Mouse (Mus musculus) cerebral cortex, adult 2 months (tissue): ENCODE measurements around the gene Mtpn.

Source experiments
- WGBS: fragments of 180-500 bp; shearing (Covaris S2); methylation state at CpG from one replicate; pipeline ENCODE4 v1.1.7; 2018; 5-methylcytosine and 5-hydroxymethylcytosine counted together

Gene Mtpn

GRCm38 (mm10) chr6:35539304-35540009, at the start of gene Mtpn:
Mtpn (minus strand) TSS chr6:35539888.
- under 1% methylated on average over 61 of the region's 61 CpGs for WGBS

DNA sequence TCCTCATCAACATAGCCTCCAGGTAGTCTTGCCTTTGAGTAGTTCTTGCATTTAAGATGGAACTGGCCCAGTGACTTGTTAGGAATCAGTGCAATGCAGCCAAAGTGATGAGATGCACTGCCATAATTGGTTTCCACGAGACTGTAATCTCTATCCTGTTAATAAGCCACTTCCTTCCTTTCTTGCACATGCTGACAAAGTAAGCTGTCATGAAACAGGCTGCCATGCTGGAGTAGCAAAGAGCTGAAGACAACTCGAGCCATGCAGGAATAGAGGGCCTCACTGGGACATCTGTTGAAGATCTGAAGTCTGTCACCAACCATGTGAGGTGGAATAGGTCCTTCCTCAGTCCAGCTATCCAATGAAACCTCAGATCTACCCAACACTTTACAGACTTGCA, 20.3 kb upstream of the Mtpn start:
- WGBS: 62% methylated on average over 2 of the region's 2 CpGs

DNA sequence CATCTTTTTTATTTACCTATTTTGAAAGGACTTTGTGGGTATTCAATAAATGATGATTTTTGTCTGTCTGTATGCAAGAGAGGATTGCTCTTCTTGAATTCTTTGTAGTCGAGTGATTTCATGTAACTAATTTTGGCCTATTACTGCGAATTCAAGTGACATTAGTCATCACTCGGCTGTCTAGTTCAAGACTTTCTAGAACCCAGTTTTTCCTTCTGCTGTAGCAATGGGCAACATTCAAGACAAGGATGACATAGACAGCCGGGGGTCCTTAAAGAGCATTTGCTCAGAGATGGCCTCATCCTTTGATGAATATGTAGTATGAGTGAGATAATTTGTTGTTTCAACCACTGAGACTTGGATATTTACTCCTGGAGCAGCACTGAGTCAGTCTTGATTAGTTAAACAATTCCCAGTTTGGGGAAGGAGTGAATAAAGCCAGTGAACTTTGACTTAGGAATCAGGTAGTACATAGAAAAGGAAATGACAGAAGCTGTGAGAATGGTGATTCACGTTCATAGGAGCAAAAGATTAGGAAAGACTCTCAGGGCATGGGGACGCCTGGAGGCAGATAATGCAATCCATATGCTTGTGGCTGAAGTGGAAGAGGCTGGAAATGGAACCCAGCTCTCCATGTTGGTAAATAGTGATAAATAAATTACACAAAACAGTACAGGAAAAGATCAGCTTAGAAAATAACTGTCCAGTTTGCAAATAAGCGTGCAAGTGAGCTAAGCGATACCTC, 3.1 kb upstream of the Mtpn start:
- WGBS: 78% methylated on average over 8 of the region's 8 CpGs

DNA sequence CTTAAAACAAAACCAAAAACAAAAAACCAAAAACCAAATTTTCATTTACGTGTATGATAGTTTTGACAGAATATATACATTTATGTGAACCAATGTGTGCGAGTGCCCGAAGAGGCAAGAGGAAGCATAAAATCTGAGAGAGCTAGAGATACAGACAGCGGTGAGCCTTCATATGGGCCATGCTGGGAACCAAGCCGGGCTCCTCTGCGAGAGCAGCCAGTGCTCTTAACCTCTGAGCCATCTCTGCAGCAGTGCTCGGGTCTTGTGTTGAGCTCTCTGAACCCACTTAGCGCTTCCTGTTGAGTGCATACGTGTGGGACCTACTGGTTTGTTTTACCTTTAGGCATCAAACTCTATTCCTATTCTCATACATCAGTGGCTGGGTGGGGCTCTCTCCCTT, 689 bp upstream of the Mtpn start:
- 95% methylated on average over 9 of the region's 9 CpGs for WGBS

DNA sequence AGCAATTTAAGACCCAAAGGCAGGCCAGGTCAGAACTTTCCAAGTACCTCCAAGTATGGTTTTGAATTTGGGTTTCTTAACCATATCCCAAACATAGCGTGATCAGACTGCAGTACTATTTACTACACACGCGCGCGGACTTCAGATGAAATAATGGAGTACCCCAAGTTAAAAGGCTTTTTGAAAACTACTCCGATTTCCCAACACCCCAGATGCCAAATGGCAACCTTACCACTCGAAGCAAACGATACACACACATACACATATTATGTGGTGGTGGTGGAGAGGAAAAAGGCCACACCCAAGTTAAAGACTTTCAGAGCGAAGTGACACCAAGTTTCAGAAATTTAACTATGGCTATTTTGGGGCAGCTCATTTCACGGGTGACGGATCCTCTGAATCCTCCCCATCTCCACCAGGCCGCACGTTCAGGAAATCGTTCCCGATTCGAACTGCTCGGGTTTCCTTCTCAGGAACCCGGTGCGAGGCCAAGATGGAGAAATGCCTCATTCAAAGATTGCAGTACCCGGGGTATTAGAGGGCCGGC, 858 bp downstream of the Mtpn start:
- 1% methylated on average over 21 of the region's 21 CpGs for WGBS

GRCm38 (mm10) chr6:35536021-35536420, 3.7 kb downstream of the Mtpn start:
- WGBS: 76% methylated on average over 7 of the region's 7 CpGs

DNA sequence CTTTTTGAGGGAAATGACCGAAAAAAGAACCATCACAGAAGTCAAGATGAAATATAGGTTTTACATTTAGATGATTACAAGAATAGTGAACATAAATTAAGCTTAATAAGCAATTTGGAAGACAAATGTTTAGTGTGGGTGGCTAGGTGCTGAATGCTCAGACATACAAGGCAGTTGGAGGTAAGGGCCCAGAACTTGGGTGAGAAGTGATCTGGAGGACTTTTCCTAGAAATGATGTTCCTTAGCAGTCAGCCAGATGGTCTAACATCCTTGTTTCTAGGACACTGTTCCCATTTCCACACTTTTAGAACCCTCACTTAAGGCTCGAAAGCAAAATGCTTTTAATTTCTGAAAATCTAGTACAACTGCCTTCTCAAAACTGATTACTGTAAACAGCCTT, 34.9 kb downstream of the Mtpn start:
- WGBS: 66% methylated on average over 2 of the region's 2 CpGs

DNA sequence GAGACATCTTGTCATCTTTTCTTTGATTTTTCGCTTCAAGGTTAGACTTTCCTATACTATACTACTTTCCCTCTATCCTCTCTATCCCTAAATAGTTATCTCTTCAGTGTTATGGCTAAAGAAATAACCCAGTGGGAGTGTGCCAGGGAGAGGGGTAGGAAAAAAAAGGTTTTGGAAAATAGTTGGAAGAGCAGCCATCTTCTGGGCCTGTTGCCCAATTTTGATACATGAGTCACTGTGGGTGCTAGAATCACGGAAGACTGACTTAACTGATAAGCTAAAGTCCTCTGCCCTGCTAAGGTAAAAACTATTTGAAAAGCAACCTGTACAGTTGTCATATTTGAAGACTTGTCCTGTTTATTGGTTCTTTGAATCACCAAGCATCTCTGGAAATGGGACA, 36.8 kb downstream of the Mtpn start:
- 41% methylated on average over 2 of the region's 2 CpGs for WGBS

DNA sequence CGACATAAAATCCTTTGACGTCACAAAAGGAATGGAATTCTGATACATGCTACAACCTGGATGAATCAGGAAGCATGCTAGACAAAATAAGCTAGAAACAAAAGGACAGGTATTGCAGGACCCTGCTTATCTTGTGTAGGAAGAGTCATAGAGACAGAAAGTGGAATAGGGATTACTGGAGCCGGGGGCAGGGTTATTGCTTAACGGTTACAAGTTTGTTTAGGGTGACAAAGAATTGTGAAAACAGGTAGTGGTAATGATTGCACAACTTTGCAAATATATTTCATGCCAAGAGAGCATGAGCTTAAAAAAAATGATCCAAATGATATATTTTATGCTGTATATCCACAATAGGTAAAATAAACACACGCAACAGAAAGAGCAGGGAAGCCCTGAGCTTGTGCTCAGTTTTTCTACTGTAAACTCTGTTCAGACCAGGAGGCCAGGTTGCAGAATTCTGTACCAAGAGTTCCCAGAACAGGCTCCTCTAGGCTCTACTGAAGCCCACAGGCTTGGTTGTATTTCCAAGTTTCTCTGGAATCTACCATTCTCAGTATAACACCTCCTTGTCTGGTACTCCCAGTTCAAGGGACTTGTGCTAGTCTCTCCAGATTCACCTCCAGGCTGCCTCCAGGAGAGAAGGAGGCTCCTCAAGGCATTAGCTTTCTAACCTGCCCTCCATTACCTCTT, 39.6 kb downstream of the Mtpn start:
- WGBS: 89% methylated on average over 5 of the region's 5 CpGs

DNA sequence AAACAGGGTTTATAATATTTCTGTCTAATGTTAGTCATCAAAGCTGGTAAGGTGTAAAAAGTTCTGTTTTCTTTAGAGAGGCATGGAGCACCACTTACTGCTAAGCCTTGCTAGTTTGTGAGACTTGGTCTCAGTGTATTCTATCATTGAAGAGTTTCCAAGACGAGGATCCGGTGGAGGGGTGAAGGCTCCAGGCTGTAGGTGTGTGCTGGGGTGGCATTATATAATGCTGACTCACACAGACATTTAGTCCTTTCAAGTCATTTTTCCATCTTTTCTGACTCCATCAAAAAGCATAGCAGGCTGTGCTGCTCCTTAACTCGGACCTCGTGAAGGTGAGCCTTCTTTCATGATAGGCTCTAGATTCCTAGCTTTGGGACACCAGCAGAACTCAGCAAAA, 42.3 kb downstream of the Mtpn start:
- WGBS: 59% methylated on average over 4 of the region's 4 CpGs

DNA sequence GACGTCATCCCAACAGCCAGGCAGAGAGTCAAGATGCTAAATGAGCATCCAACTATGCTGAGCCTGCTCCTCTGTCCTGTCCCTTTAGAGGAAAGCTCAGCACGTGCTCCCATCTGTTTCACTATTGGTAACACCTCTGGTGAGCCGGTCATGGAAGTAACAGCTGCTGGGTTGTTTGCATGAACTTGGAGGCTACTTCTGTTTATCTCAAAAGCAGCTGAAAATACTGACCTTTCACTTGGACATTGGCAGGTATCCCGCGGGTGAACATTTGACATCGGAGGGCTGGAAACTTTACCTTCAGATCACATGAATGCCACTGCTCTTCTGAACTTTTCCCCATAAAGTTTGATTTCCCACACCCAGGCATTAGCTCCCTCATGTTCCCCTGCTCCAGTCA, 45.8 kb downstream of the Mtpn start:
- WGBS: 87% methylated on average over 6 of the region's 6 CpGs

DNA sequence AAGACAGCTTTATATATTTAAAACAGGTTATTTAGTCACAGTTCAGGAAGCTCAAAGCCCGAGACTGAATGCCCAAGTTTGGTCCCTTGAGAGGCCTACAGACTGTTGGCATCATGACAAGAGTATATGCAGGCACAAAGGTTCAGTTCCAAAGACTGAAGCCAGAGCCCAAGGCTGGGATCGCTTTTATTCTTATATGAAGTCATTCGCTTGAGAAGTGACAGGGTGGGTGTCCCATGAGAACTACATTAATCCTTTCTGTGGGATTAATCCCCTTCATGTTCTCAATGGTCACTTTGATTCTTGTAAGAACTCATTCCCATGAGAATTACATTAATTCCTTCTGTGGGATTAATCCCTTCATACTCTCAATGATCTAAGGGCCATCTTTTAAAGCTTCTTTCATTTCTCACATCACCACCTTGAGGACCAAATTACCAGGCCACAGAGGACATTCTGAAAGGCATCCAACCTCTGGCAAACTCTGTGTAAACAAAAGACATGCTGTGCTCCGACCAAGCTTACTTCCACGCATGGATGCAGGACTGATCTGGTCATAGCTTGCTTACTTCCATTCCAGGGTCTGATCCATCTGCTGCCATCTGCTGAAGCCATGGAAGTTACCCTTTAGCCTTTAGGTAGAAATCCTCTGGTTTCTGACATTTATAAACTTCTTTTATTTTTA, 59.9 kb downstream of the Mtpn start:
- WGBS: 68% methylated on average over 5 of the region's 5 CpGs

DNA sequence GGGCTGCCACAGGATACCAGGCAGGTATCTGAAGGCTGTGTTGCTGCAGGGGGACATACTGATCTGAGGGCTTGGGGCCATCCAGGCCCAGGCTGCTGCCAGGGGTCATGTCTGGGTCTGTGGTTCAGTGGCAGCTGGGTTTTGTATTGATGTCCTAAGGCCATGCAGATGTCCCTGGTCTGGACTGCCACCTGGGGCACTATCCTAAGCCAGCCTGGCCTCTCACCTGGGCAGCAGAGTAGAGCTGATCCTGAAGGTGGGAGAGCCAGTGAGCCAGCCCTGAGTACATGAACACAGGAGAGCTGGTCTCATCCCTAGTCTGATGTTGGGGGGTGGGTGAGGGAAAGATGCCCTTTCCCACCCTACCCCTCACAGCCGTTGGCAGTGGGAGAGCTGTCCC, 62.9 kb downstream of the Mtpn start:
- WGBS: 80% methylated on average over 1 of the region's 1 CpGs

DNA sequence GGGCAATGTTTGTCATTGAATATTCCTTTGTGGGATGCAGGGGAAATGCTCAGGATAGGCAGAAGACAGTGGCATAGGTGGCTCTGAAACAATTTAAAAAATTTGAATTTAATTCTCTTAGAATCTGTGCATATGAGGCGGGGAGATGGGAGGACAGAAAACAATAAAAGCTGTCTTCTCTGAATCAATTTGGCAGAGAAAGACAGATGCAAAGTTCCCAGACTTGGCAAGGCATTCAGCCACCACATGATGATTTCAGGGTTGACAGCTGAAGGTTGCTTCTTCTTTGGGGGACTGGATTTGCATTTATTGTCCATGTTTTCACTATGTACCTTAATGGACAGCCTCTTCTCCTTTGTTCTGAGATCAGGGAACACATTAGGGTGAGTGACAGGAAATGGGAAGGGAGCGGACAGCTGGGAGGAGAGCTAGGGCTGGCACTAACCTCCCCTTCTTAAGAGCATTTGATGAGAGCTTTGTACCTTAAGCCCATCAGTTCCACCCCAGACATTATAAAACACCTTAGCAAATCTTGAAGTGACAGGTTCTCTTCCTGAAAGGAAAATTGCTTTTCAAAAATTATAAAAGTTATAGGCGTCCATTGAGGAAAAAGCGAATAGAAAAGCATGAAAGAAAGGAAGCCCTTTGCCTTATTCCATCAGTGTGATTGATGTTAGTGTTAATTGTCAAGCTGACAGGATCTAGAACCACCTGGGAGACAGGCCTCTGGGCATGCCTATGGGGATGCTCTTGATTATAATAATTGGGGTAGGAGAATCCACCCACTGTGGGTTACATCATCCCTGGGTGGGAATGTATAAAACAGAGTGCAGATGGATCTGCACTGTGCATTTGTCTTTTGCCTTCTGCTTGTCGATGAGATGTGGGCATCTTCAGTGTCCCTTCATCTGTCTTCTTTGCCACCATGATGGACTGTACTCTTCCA, 76.0 kb downstream of the Mtpn start:
- WGBS: 80% methylated on average over 5 of the region's 5 CpGs

GRCm38 (mm10) chr6:35462484-35462883, 77.2 kb downstream of the Mtpn start:
- WGBS: 96% methylated on average over 1 of the region's 1 CpGs
